Mouse (Mus musculus): ENCODE measurements at regions not wholly inside any gene's neighbourhood (a gene's known extent, or its start where the extent isn't known, plus 50 kb on each side); places are given as distances from the start of the nearest gene placed in this dataset.

GRCm38 (mm10) chr1:177545031-177545735 is 103.0 kb downstream of the Zbtb18 start:
- WGBS = 87% methylated on average over 15 of the region's 15 CpGs
- ATAC-seq = no peak
- no peaks in the 10 kb centered on the region for H3K27me3 ChIP-seq (replicated peaks; ENCODE audit: control insufficient read depth, insufficient read depth, low read length)
- H3K4me1 ChIP-seq (replicated peaks; ENCODE audit: control insufficient read depth, insufficient read depth, low read length) = no peaks in the 10 kb centered on the region
- H3K27ac ChIP-seq (ENCODE audit: low read depth, low read length) = no peak overlapping the region
- no peak overlapping the region for H3K9ac ChIP-seq (ENCODE audit: low read depth, low read length)
- H3K36me3 ChIP-seq (ENCODE audit: control insufficient read depth, insufficient read depth) = no peaks in the 10 kb centered on the region
- no peak overlapping the region for H3K4me2 ChIP-seq (replicated peaks; ENCODE audit: low read depth)
- TF ChIP-seq CTCF (IDR thresholded peaks at IDR 0.05; ENCODE audit: low read depth) = no peak
- H3K4me3 ChIP-seq (ENCODE audit: low read depth, low read length) = no peak overlapping the region
- no peaks in the 10 kb centered on the region for H3K9me3 ChIP-seq (ENCODE audit: control insufficient read depth)

- H3K36me3 ChIP-seq (ENCODE audit: control insufficient read depth, insufficient read depth) = no peaks in the 10 kb centered on the region
- H3K9me3 ChIP-seq (ENCODE audit: control insufficient read depth) = no peaks in the 10 kb centered on the region
- TF ChIP-seq CTCF (IDR thresholded peaks at IDR 0.05; ENCODE audit: low read depth) = no peak
- H3K9ac ChIP-seq (ENCODE audit: low read depth, low read length) = no peak overlapping the region
- H3K27me3 ChIP-seq (replicated peaks; ENCODE audit: control insufficient read depth, insufficient read depth, low read length) = no peaks in the 10 kb centered on the region
- no peak overlapping the region for H3K27ac ChIP-seq (ENCODE audit: low read depth, low read length)
- ATAC-seq = no peak
- no peaks in the 10 kb centered on the region for H3K4me1 ChIP-seq (replicated peaks; ENCODE audit: control insufficient read depth, insufficient read depth, low read length)
- WGBS = 86% methylated on average over 6 of the region's 6 CpGs
- no peak overlapping the region for H3K4me3 ChIP-seq (ENCODE audit: low read depth, low read length)
- no peak overlapping the region for H3K4me2 ChIP-seq (replicated peaks; ENCODE audit: low read depth)
Observed at GRCm38 (mm10) chr1:177547716-177548115, 105.6 kb downstream of the Zbtb18 start.

GRCm38 (mm10) chr1:177555471-177556291 is 113.5 kb downstream of the Zbtb18 start:
- peak; percentile 82 for ATAC-seq
- 0 out of 2 replicates have a peak overlapping the region, but pooled peaks have one; percentile 12 for H3K9ac ChIP-seq (ENCODE audit: low read depth, low read length)

GRCm38 (mm10) chr1:177557432-177557831 is 115.3 kb downstream of the Zbtb18 start:
- Histone ChIP-seq H3K27ac (ENCODE audit: low read depth, low read length) (peak overlapping the region; percentile 50; the same call in 1 of the 2 replicates), H3K27me3 (replicated peaks; ENCODE audit: control insufficient read depth, insufficient read depth, low read length) (no peaks in the 10 kb centered on the region), H3K4me2 (replicated peaks; ENCODE audit: low read depth) (peak overlapping the region; percentile 37; the same call in 1 of the 2 replicates), H3K9ac (ENCODE audit: low read depth, low read length) (no peak overlapping the region), H3K36me3 (ENCODE audit: control insufficient read depth, insufficient read depth) (no peaks in the 10 kb centered on the region), H3K4me1 (replicated peaks; ENCODE audit: control insufficient read depth, insufficient read depth, low read length) (peaks cover 2% of the 10 kb centered on the region; the same call in 1 of the 2 replicates), H3K4me3 (ENCODE audit: low read depth, low read length) (no peak overlapping the region), H3K9me3 (ENCODE audit: control insufficient read depth) (no peaks in the 10 kb centered on the region)
- ATAC-seq = no peak
- TF ChIP-seq CTCF (IDR thresholded peaks at IDR 0.05; ENCODE audit: low read depth) = no peak
- 48% methylated on average over 6 of the region's 6 CpGs for WGBS

More at GRCm38 (mm10) chr1:177555471-177556291, 113.5 kb downstream of the Zbtb18 start:
- H3K4me3 ChIP-seq (ENCODE audit: low read depth, low read length) = peak overlapping the region; percentile 11; the same call in 1 of the 2 replicates
- peak overlapping the region; percentile 52 for H3K4me2 ChIP-seq (replicated peaks; ENCODE audit: low read depth)
- H3K27ac ChIP-seq (ENCODE audit: low read depth, low read length) = peak overlapping the region; percentile 78
- no peaks in the 10 kb centered on the region for H3K36me3 ChIP-seq (ENCODE audit: control insufficient read depth, insufficient read depth)
- WGBS = 26% methylated on average over 15 of the region's 15 CpGs
- H3K4me1 ChIP-seq (replicated peaks; ENCODE audit: control insufficient read depth, insufficient read depth, low read length) = peaks cover 2% of the 10 kb centered on the region; the same call in 1 of the 2 replicates
- no peak for TF ChIP-seq CTCF (IDR thresholded peaks at IDR 0.05; ENCODE audit: low read depth)
- no peaks in the 10 kb centered on the region for H3K9me3 ChIP-seq (ENCODE audit: control insufficient read depth)
- H3K27me3 ChIP-seq (replicated peaks; ENCODE audit: control insufficient read depth, insufficient read depth, low read length) = no peaks in the 10 kb centered on the region

- peaks cover 2% of the 10 kb centered on the region; the same call in 1 of the 2 replicates for H3K4me1 ChIP-seq (replicated peaks; ENCODE audit: control insufficient read depth, insufficient read depth, low read length)
- 30% methylated on average over 4 of the region's 4 CpGs for WGBS
- H3K36me3 ChIP-seq (ENCODE audit: control insufficient read depth, insufficient read depth) = no peaks in the 10 kb centered on the region
- H3K27ac ChIP-seq (ENCODE audit: low read depth, low read length) = peak overlapping the region; percentile 50; the same call in 1 of the 2 replicates
- no peak for TF ChIP-seq CTCF (IDR thresholded peaks at IDR 0.05; ENCODE audit: low read depth)
- H3K4me2 ChIP-seq (replicated peaks; ENCODE audit: low read depth) = peak overlapping the region; percentile 37
- no peaks in the 10 kb centered on the region for H3K27me3 ChIP-seq (replicated peaks; ENCODE audit: control insufficient read depth, insufficient read depth, low read length)
- peak; percentile 91 for ATAC-seq
- H3K9me3 ChIP-seq (ENCODE audit: control insufficient read depth) = no peaks in the 10 kb centered on the region
- H3K9ac ChIP-seq (ENCODE audit: low read depth, low read length) = no peak overlapping the region
- H3K4me3 ChIP-seq (ENCODE audit: low read depth, low read length) = no peak overlapping the region
Observed at GRCm38 (mm10) chr1:177557856-177558255, 115.7 kb downstream of the Zbtb18 start.

Data from intestine, postnatal 0 days (tissue).